Mouse (Mus musculus): ENCODE data around the gene Ubr3.
"Not testable (repeated sequence)": the region's sequence is repeated elsewhere in the genome, so short reads cannot be mapped to it uniquely, and the experiment has no call there.

The Ubr3 gene

DNA sequence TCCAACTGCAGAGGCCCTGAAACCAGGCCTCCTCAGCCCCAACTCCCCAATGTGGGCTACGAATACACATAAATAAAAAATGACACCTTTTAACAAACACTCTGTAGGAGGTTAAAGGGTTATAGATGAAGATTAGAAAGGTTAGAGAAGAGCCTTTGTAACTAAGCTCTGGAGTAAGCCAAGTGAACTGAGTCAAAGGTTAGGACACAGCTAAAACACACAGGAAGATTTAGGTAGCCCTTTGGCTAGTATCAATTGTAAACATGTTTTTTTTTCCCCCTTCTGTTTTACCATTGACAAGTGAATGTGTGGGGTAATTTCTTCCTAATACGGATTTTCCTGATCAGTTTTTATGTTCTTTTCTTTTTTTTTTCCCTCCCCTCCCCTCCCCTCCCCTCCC lies 15.8 kb downstream of the Ubr3 start:
- DNase-seq = no peak

- peak; percentile 20 for DNase-seq
Observed at GRCm38 (mm10) chr2:69917301-69917700, 20.3 kb downstream of the Ubr3 start.

- DNase-seq = no peak
Observed at GRCm38 (mm10) chr2:69924943-69925342, 27.9 kb downstream of the Ubr3 start.

GRCm38 (mm10) chr2:69936331-69936730 lies 39.3 kb downstream of the Ubr3 start:
- DNase-seq = no peak

- DNase-seq = no peak
Observed at GRCm38 (mm10) chr2:69939226-69939625, 42.2 kb downstream of the Ubr3 start.

- no peak for DNase-seq
Observed at GRCm38 (mm10) chr2:69939649-69940048, 42.6 kb downstream of the Ubr3 start.

- DNase-seq = no peak
Observed at GRCm38 (mm10) chr2:69941391-69942030, 44.5 kb downstream of the Ubr3 start.

GRCm38 (mm10) chr2:69952849-69953248 lies 55.8 kb downstream of the Ubr3 start:
- no peak for DNase-seq

DNA sequence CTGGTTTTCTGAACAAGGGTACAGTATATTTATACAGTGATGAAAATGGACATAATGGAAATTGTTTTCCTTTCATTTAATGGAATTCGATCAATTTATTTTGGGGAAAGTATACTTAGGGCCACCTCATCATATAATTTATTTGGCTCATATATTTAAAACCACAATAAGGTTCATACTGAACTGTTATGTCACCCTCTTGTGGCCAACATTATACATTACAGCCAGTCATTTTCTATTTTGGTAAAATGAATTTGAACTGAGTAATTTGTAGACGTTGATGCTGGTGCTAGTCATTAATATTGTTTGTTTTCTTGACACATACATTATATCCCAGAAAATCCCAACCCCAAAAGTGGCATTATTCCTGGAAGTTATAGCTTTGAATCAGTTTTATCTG lies 58.6 kb downstream of the Ubr3 start:
- peak; percentile 49 for DNase-seq

DNA sequence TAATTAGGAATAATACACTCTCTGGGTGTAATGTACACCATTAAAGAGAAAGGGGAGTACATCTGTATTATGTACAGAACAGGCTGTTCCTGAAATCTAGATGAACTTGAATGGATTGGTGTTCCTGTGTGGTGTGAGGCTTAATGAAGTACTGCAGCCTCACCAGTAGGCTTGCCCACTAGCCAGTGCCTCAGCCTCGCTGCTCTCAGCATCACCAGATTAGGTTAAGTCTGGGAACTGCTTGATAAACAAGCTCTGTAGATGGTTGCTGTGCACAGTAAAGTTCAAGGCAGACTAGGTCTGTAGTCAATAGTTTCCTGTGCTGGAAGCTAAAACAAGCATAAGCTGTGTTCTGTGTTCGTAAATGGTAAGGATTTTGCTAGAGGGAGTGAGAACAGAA lies 60.6 kb downstream of the Ubr3 start:
- DNase-seq = no peak

- DNase-seq = no peak
Observed at GRCm38 (mm10) chr2:69974896-69975295, 77.8 kb downstream of the Ubr3 start.

DNA sequence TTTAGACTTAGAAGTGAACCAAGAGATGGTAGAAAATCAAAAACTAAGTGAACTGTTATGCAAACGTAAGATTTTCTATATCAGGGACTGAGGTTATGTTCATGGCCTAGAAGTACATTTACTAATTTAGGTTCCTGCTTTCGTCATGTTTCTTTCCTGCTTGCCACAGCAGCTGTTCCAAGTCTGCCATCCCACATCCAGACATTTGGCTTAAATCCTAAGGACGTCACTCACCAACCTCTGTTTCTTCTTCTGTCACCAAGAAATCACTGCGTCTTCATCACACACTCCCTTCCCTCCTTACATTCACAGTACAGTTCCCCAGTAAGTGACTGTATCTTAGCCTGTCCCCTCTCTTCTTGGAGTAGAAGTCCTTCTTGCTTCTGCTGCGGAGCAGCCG lies 92.2 kb downstream of the Ubr3 start:
- no peak for DNase-seq

DNA sequence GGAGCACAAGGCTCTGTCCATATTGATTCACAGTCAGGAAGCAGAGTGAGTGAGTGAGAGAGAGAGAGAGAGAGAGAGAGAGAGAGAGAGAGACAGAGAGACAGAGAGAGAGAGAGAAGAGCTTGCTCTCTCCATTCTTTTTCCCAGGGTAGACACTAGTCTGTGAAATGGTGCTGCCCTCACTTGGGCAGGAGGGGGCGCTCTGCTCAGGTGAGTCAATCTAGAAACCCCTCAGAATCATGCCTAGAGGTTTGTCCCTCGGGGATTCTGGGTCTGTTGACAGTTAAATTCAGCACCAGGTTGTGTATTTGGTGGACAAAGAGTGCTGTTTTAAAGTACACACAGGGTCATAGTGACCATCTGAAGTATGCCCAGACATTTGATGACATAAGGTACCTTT lies 93.6 kb downstream of the Ubr3 start:
- DNase-seq = no peak

DNA sequence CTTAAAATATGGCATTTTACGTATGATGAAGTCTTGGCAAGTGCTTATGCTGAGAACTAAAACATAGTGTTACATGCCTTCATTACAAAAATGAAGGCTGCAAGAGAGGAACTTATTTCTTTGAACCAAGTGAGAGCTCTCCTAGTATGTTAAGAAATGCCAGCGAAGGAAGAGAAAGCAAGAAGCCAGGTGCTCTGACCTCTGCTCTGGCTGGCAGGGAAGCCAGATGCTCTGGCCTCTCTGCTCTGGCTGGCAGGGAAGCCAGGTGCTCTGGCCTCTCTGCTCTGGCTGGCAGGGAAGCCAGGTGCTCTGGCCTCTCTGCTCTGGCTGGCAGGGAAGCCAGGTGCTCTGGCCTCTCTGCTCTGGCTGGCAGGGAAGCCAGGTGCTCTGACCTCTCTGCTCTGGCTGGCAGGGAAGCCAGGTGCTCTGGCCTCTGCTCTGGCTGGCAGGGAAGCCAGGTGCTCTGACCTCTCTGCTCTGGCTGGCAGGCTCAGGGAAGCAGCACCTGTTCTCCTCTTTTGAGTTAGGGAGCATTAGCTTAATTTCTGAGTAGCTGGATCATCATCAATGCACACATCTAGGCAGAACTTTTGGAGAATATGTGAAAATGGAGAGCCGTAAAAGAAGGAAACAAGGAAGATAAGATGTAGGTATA lies 97.2 kb downstream of the Ubr3 start:
- not testable (repeated sequence) for DNase-seq

- no peak for DNase-seq
Observed at GRCm38 (mm10) chr2:69994779-69995178, 97.7 kb downstream of the Ubr3 start.

DNA sequence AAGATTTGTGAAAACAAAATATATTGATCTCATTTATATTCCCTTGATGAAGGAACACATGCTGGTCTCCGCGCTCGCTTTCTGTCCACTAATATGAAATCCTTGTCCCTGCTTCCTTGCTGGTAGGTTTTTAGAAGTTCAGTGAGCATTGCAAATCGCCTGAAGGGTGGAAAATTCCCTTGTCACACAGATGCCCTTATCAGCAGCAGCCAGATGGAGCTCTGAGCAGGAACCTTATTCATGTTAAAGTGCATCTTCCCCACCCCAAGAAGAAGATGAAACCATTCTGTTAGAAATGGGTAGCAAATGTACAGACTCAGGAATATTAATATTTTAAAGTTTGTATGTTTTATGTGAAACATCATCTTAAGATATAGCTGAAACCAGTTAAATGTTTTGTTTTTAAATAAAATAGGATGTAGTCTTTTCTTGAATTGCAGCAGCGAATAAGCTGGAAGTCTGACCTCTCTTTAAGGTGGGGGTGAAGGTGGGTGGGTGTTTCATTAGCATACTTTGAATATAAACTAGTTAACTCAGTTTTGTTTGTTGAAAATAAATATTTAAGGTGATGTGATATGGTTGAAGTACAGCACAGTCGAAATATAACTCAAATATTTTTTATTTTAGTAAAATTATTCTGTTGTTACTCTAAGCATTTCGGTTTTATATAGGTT lies 102.2 kb downstream of the Ubr3 start:
- DNase-seq = no peak

GRCm38 (mm10) chr2:70000316-70000715 lies 103.3 kb downstream of the Ubr3 start:
- DNase-seq = no peak

DNA sequence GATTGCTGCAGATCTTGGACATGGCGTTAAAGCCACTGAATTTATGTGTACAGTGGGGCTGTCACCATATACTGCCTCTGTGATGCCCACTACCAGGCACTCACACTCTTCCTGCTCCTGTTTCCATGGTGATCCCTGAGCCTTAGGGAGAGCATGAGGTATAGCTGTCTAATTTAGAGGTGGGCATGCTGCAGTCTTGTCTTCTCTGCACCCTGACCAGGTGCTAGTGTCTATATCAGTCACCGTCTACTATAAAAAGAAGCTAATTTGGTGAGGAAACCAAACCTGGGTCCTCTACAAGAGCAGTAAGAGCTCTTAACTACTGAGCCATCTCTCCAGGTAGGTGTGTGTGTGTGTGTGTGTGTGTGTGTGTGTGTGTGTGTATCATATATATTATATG lies 109.4 kb downstream of the Ubr3 start:
- no peak for DNase-seq

DNA sequence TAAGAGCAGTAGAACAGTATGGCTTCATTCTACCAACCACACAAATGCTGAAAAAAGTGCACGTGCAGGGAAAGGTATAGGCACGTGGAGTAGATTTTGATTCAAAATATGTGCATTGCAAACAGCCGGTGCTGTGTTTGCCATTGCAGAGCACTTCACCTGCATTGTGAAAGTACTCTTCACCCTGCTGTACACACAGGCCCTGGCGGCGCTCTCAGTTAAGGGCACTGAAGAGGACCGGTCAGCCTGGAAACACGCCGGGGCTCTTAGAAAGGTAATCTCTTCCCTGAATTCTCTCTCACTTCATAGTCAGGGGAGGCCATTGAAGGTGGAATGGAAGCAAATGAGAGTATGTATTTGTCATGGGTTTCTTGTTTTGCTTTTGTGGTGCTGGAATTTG lies 115.9 kb downstream of the Ubr3 start:
- peak; percentile 82 for DNase-seq

GRCm38 (mm10) chr2:70018236-70018635 lies 121.2 kb downstream of the Ubr3 start:
- peak; percentile 39 for DNase-seq

DNA sequence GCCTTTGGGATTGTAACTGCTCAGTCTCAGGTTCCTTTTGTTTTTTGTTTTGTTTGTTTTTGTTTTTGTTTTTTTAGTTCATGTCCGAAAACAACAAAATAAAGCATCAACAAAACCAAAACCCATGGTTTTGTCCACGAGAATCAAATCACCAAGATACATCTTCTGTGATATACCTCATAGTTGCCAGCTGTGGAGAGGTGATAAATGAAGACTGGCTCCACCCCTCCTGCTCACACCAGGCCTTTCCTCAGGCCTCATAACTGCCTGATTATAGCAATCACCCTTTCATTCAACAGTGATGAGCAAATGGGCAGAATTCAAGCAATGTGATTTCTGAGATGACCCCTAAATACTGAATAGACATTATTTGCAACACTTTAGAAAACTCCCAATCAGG lies 127.4 kb downstream of the Ubr3 start:
- DNase-seq = no peak

DNA sequence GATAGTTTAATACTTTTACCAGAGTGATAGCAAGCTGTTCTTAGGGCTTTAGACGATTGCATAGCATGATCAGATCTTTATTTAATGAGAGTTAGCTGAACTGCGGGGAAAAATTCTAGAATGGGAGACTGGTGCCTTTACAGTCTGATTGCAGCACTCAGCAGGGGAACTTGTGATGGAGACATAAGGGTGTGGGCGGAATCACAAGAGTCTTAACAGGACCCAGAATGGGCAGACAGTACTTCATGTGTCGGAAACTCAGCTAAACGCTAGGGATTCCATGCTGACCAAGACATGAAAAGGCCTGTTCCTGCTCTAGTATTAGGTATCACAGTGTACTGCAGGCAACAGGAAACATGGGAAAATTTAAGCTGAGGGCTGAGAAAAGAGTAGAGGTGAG lies 128.7 kb downstream of the Ubr3 start:
- DNase-seq = no peak

DNA sequence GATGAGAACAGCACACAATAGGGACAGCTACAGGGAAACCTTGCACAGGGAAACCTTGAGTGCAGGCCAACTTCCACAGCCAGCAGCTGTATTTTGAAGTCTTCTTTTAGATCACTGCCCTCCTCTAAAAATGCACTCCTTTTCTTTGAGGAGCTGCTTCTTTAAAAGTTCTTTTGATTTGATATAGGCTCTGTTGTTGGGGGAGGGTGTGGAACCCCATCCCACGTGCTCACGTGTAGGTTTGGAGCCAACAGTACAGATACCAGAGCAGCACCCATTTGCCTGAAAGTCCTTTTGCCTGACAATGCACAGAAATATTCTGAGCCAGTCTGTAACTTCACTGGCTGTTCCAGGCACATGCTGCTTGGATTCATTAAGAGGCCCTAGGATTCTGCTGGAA lies 134.4 kb downstream of the Ubr3 start:
- DNase-seq = no peak

GRCm38 (mm10) chr2:70034895-70035294 lies 137.8 kb downstream of the Ubr3 start:
- DNase-seq = no peak
